Mouse (Mus musculus): ENCODE results near the gene Slc4a2. TPM values are rescaled to one million over a fixed set of nuclear protein-coding genes. Genes with fewer than 3 reads are reported as not detected.

Slc4a2 gene
- 25.1 and 26.8 TPM in 2 replicates for polyA plus RNA-seq (2015; fragmentation: Nextera tagmentation; extraction: Ambion mirVana)

- Histone ChIP-seq H3K27me3 (peaks cover 4% of the 10 kb centered on the region; the same call in 1 of the 2 replicates), H3K4me1 (replicated peaks) (peaks cover 54% of the 10 kb centered on the region), H3K4me2 (peak within 1 kb of the TSS; percentile 72), H3K4me3 (peak within 1 kb of the TSS; percentile 62), H3K36me3 (peaks cover 11% of the 10 kb centered on the region), H3K9ac (peak within 1 kb of the TSS; percentile 84), H3K9me3 (no peaks in the 10 kb centered on the region), H3K27ac (replicated peaks) (peak within 1 kb of the TSS; percentile 90)
- under 1% methylated on average over 46 of the region's 46 CpGs for WGBS
- peak; percentile 96 for ATAC-seq (ENCODE audit: low FRiP score, low read depth)
Measured at GRCm38 (mm10) chr5:24423129-24424003, at the start of gene Slc4a2, which contains the start of gene Cdk5. TSS of gene Slc4a2 (plus strand) at chr5:24423837. TSS of gene Cdk5 (minus strand) at chr5:24423530.

DNA sequence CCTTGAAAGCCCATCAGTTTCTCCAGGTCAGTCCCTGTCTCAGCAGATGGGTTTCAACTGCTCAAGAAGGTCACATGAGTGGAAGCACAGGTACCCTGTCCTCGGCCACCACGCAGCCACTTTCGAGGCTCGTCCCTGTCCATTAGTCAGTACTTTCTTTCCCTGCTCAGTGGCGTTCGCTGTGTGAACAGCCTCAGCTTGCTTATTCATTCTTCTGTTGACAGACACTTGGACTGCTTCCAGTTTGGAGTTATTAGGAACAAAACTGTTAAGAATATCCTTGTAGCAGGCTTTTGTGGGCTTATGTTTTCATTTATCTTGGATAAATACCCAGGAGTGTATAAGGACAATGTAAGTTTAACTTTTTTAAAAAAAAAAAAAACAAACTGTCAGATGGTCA is 49.4 kb upstream of the Slc4a2 start:
- ATAC-seq (ENCODE audit: low FRiP score, low read depth) = no peak
- H3K9me3 ChIP-seq = no peaks in the 10 kb centered on the region
- H3K27ac ChIP-seq (replicated peaks) = no peak overlapping the region
- no peaks in the 10 kb centered on the region for H3K27me3 ChIP-seq
- WGBS = 39% methylated on average over 6 of the region's 6 CpGs
- H3K9ac ChIP-seq = no peak overlapping the region
- no peaks in the 10 kb centered on the region for H3K4me1 ChIP-seq (replicated peaks)
- no peak overlapping the region for H3K4me3 ChIP-seq
- no peaks in the 10 kb centered on the region for H3K36me3 ChIP-seq
- H3K4me2 ChIP-seq = no peak overlapping the region

DNA sequence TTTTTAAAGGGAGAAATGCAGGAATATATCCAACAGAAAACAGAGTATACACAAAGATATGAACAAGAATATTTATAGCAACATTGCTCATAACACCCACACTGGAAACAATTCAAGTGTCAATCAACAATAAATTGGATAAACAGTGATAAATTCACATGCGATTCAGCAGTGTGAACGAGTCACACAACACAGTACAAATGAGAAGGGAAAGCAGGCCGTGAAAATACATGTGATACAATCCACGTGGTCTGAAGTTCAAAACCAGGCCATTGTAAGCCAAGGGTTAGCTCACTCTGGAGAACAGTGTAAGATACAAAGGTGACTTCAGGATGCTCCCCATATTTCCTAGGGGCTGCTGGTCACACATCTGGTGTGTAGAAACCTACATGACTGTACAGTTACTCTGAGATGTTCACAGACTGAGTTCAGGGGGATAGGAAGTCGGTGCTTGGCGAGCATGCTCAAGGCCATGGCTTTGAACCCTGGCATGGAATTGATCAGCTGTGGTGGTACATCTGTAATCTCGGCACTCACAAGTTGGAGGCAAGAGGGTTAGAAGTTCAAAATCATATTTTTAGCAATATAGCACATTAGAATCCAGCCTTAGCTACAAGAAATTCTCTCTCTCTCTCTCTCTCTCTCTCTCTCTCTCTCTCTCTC is 48.8 kb upstream of the Slc4a2 start:
- Histone ChIP-seq H3K9me3 (no peaks in the 10 kb centered on the region), H3K4me1 (replicated peaks) (no peaks in the 10 kb centered on the region), H3K9ac (no peak overlapping the region), H3K36me3 (no peaks in the 10 kb centered on the region), H3K27me3 (no peaks in the 10 kb centered on the region), H3K4me3 (no peak overlapping the region), H3K27ac (replicated peaks) (no peak overlapping the region), H3K4me2 (no peak overlapping the region)
- 75% methylated on average over 7 of the region's 7 CpGs for WGBS
- no peak for ATAC-seq (ENCODE audit: low FRiP score, low read depth)

DNA sequence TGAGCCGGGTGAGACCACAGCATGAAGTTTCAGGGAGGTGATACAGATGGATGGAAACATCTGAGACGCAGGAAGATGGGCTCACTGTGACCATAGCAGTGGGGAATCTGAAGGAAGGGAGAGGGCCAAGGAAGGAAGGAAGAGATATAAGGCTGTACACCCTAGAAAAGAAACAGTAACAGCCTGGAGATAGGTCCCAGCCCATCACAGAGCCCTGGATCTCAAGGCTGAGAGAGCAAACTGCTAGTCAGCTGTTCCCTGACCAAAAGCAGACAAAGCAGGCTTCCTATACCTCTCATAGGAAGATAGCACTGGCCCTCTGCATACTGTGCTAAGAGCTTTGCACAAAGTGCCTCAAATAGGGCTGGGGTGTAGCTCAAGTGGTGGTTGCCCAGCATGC is 44.9 kb upstream of the Slc4a2 start:
- Histone ChIP-seq H3K27me3 (no peaks in the 10 kb centered on the region), H3K4me3 (no peak overlapping the region), H3K9me3 (no peaks in the 10 kb centered on the region), H3K4me2 (no peak overlapping the region), H3K27ac (replicated peaks) (no peak overlapping the region), H3K9ac (no peak overlapping the region), H3K36me3 (no peaks in the 10 kb centered on the region), H3K4me1 (replicated peaks) (peaks cover 13% of the 10 kb centered on the region)
- 82% methylated on average over 2 of the region's 2 CpGs for WGBS
- ATAC-seq (ENCODE audit: low FRiP score, low read depth) = no peak

DNA sequence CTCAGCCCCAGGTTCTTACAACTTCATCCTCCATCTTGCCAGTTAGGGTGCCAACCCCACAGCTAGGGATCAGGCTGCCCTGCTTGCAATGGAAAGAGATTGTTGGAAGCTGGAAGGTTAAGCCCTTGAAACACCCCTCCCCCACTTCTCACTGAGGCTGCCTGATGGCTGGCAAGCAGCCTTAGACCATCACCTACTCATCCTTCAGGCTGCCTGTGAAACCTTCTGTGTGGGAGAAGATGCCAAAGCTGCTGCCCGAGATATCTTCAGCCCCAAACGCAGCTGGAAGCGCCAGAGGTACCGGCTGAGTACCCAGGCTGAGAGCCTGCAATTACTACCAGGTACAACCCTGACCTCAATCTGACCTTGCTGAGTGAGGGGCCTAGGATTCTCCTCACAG is 44.1 kb upstream of the Slc4a2 start:
- no peak overlapping the region for H3K4me3 ChIP-seq
- WGBS = 72% methylated on average over 4 of the region's 4 CpGs
- no peak overlapping the region for H3K4me2 ChIP-seq
- no peak overlapping the region for H3K27ac ChIP-seq (replicated peaks)
- no peaks in the 10 kb centered on the region for H3K36me3 ChIP-seq
- H3K4me1 ChIP-seq (replicated peaks) = peaks cover 21% of the 10 kb centered on the region
- H3K9ac ChIP-seq = no peak overlapping the region
- H3K9me3 ChIP-seq = no peaks in the 10 kb centered on the region
- ATAC-seq (ENCODE audit: low FRiP score, low read depth) = no peak
- no peaks in the 10 kb centered on the region for H3K27me3 ChIP-seq

GRCm38 (mm10) chr5:24380499-24380898 is 43.1 kb upstream of the Slc4a2 start:
- Histone ChIP-seq H3K4me2 (no peak overlapping the region), H3K4me3 (no peak overlapping the region), H3K36me3 (no peaks in the 10 kb centered on the region), H3K9me3 (no peaks in the 10 kb centered on the region), H3K9ac (no peak overlapping the region), H3K27me3 (peaks cover 4% of the 10 kb centered on the region; the same call in 1 of the 2 replicates), H3K27ac (replicated peaks) (no peak overlapping the region), H3K4me1 (replicated peaks) (peaks cover 24% of the 10 kb centered on the region)
- WGBS = 92% methylated on average over 4 of the region's 4 CpGs
- ATAC-seq (ENCODE audit: low FRiP score, low read depth) = no peak

- H3K27ac ChIP-seq (replicated peaks) = no peak overlapping the region
- WGBS = 78% methylated on average over 6 of the region's 6 CpGs
- H3K36me3 ChIP-seq = no peaks in the 10 kb centered on the region
- ATAC-seq (ENCODE audit: low FRiP score, low read depth) = no peak
- no peak overlapping the region for H3K4me2 ChIP-seq
- H3K4me3 ChIP-seq = no peak overlapping the region
- H3K27me3 ChIP-seq = peaks cover 12% of the 10 kb centered on the region
- peaks cover 24% of the 10 kb centered on the region for H3K4me1 ChIP-seq (replicated peaks)
- H3K9ac ChIP-seq = no peak overlapping the region
- H3K9me3 ChIP-seq = no peaks in the 10 kb centered on the region
Measured at GRCm38 (mm10) chr5:24381486-24381885, 42.2 kb upstream of the Slc4a2 start.

- Histone ChIP-seq H3K4me3 (no peak overlapping the region), H3K9ac (no peak overlapping the region), H3K36me3 (no peaks in the 10 kb centered on the region), H3K27me3 (peaks cover 12% of the 10 kb centered on the region), H3K9me3 (no peaks in the 10 kb centered on the region), H3K27ac (replicated peaks) (no peak overlapping the region), H3K4me2 (no peak overlapping the region), H3K4me1 (replicated peaks) (peaks cover 28% of the 10 kb centered on the region)
- WGBS = 67% methylated on average over 2 of the region's 2 CpGs
- ATAC-seq (ENCODE audit: low FRiP score, low read depth) = no peak
Measured at GRCm38 (mm10) chr5:24381988-24382387, 41.6 kb upstream of the Slc4a2 start.

GRCm38 (mm10) chr5:24383026-24383859 is 40.4 kb upstream of the Slc4a2 start:
- Histone ChIP-seq H3K4me3 (peak overlapping the region; percentile 53), H3K9me3 (no peaks in the 10 kb centered on the region), H3K36me3 (no peaks in the 10 kb centered on the region), H3K27me3 (peaks cover 14% of the 10 kb centered on the region), H3K4me2 (peak overlapping the region; percentile 69), H3K4me1 (replicated peaks) (peaks cover 40% of the 10 kb centered on the region), H3K27ac (replicated peaks) (peak overlapping the region; percentile 80), H3K9ac (peak overlapping the region; percentile 61)
- WGBS = under 1% methylated on average over 34 of the region's 34 CpGs
- peak; percentile 88 for ATAC-seq (ENCODE audit: low FRiP score, low read depth)

DNA sequence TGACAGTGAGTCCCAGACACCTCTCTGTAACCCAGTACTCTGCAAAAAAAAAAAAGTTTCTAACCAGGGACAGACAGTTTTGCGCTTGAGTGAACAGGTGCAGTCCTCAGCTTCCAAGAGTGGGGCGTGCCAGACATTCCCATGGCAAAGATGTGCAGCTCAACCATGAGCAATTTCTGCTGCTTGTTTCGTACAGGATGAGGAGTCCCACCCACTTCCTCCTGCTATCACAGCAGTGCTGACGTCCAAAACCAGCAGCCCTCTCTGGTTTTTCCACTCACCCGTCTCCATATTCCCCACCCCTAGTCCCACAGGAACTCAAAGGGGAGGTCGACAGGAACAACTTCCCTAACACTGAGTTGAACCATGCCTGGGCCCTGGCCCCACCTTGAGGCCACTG is 39.2 kb upstream of the Slc4a2 start:
- H3K36me3 ChIP-seq = no peaks in the 10 kb centered on the region
- peak overlapping the region; percentile 69 for H3K4me2 ChIP-seq
- 73% methylated on average over 6 of the region's 6 CpGs for WGBS
- no peaks in the 10 kb centered on the region for H3K9me3 ChIP-seq
- H3K27me3 ChIP-seq = peaks cover 18% of the 10 kb centered on the region
- no peak overlapping the region for H3K4me3 ChIP-seq
- no peak for ATAC-seq (ENCODE audit: low FRiP score, low read depth)
- H3K9ac ChIP-seq = no peak overlapping the region
- H3K4me1 ChIP-seq (replicated peaks) = peaks cover 45% of the 10 kb centered on the region
- no peak overlapping the region for H3K27ac ChIP-seq (replicated peaks)

DNA sequence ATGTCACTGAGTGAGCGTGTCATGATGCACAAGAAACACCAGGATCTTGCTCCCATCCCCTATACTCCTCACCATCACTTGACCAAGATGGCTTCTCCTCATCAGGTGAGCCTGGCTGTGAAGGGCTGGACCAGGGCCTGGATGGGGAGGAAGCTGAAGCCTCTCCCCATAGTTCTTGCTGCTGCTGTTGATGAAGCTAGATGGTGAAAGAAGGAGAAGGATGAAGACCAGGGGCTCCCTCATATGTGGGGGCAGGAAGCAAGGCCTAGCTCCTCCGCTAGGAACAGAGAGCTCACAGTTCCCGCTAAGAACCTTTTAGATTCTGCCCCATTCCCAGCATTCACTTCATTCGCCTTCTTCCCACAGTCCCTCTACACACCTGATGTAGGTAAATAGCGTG is 38.3 kb upstream of the Slc4a2 start:
- Histone ChIP-seq H3K4me1 (replicated peaks) (peaks cover 45% of the 10 kb centered on the region), H3K4me3 (no peak overlapping the region), H3K4me2 (no peak overlapping the region), H3K27me3 (peaks cover 25% of the 10 kb centered on the region), H3K9me3 (no peaks in the 10 kb centered on the region), H3K27ac (replicated peaks) (no peak overlapping the region), H3K9ac (no peak overlapping the region), H3K36me3 (no peaks in the 10 kb centered on the region)
- 92% methylated on average over 5 of the region's 5 CpGs for WGBS
- ATAC-seq (ENCODE audit: low FRiP score, low read depth) = no peak
